Mouse (Mus musculus): ENCODE data around the gene Ehmt1.

- no peak for TF ChIP-seq CTCF (IDR thresholded peaks at IDR 0.05; ENCODE audit: low read depth)
- TF ChIP-seq EP300 (IDR thresholded peaks at IDR 0.05; ENCODE audit: low read depth): no peak
Observed at GRCm38 (mm10) chr2:24776831-24777230, 142.6 kb downstream of the Ehmt1 start.

All from liver, postnatal 0 days (tissue).